ENCODE assay signal across 8 mouse cellular contexts in genomic region chr8:22398142-22398951, GRCm38 (mm10). TPM values are rescaled to one million over a fixed set of nuclear protein-coding genes. Genes with fewer than 3 reads are reported as not detected.
DNase-seq lines count a peak whose midpoint lies in the region; ATAC-seq and TF ChIP-seq lines count a peak whose summit lies in the region.

TSS of gene Slc25a15 (minus strand) at chr8:22398597.

- no peaks in the 10 kb centered on the region for H3K27me3 ChIP-seq in embryonic facial prominence, embryonic 13.5 days
- H3K27me3 ChIP-seq in heart, adult 2 months (ENCODE audit: control insufficient read depth, insufficient read depth, low read length) = no peaks in the 10 kb centered on the region
- no peaks in the 10 kb centered on the region for H3K27me3 ChIP-seq in limb, embryonic 15.5 days

- H3K4me1 ChIP-seq in embryonic facial prominence, embryonic 13.5 days = 0 out of 2 replicates have a peak, but pooled peaks cover 8% of the 10 kb centered on the region
- peaks cover 3% of the 10 kb centered on the region; the same call in 1 of the 2 replicates for H3K4me1 ChIP-seq in heart, adult 2 months (ENCODE audit: control insufficient read depth, insufficient read depth, low read length)
- peaks cover 17% of the 10 kb centered on the region for H3K4me1 ChIP-seq in limb, embryonic 15.5 days

- peak within 1 kb of the TSS; percentile 80 for H3K27ac ChIP-seq in embryonic facial prominence, embryonic 13.5 days
- peak within 1 kb of the TSS; percentile 97 for H3K27ac ChIP-seq in heart, adult 2 months
- H3K27ac ChIP-seq in limb, embryonic 15.5 days = peak within 1 kb of the TSS; percentile 90

- peak; percentile 77 for DNase-seq in 3T3-L1 (ENCODE audit: low read depth, low spot score)
- DNase-seq in adrenal gland, postnatal 36 days = peak; percentile 94 to 96
- peak; percentile 93 to 96 for DNase-seq in heart, adult 2 months
- peak; percentile 85 to 88 for DNase-seq in kidney, adult 8-10 months
- peak; percentile 33 to 64 for DNase-seq in monocyte, adult 2 months (ENCODE audit: low read depth in 1 of 2, low spot score in 2 of 2)
- peak; percentile 83 to 85 for DNase-seq in spleen, postnatal 36 days (ENCODE audit: low spot score in 2 of 2)

- peaks cover 9% of the 10 kb centered on the region; the same call in 1 of the 2 replicates for H3K36me3 ChIP-seq in embryonic facial prominence, embryonic 13.5 days
- H3K36me3 ChIP-seq in heart, adult 2 months (ENCODE audit: control insufficient read depth, insufficient read depth, low read length) = peaks cover 2% of the 10 kb centered on the region; the same call in 1 of the 2 replicates
- H3K36me3 ChIP-seq in limb, embryonic 15.5 days = peaks cover 12% of the 10 kb centered on the region; the same call in 1 of the 2 replicates

- intact Hi-C loops in heart, adult 2 months (cut with DNase I) = loop anchor here (5.0 kb wide), 2 partner anchors 79 to 206 kb away; partner anchors contain the start of gene Vps36

- 0 out of 2 replicates have a peak, but pooled peaks have one; percentile 44 for TF ChIP-seq EP300 in heart, adult 2 months (IDR thresholded peaks at IDR 0.05; ENCODE audit: insufficient read depth, low read depth, low read length)

- peak; percentile 88 for ATAC-seq in embryonic facial prominence, embryonic 13.5 days (ENCODE audit: insufficient number of reproducible peaks, insufficient read depth, low FRiP score, low TSS enrichment, low read depth)
- peak; percentile 91 for ATAC-seq in limb, embryonic 15.5 days (ENCODE audit: insufficient number of reproducible peaks, low FRiP score, low TSS enrichment, low read depth)

- no peaks in the 10 kb centered on the region for H3K9me3 ChIP-seq in embryonic facial prominence, embryonic 13.5 days
- H3K9me3 ChIP-seq in limb, embryonic 15.5 days = no peaks in the 10 kb centered on the region

- WGBS in embryonic facial prominence, embryonic 13.5 days = under 1% methylated on average over 68 of the region's 77 CpGs
- WGBS in heart, adult 2 months = under 1% methylated on average over 60 of the region's 77 CpGs
- 0% methylated on average over 45 of the region's 77 CpGs for WGBS in limb, embryonic 15.5 days

- H3K9ac ChIP-seq in embryonic facial prominence, embryonic 13.5 days = peak within 1 kb of the TSS; percentile 87
- H3K9ac ChIP-seq in heart, adult 2 months (ENCODE audit: low read depth, low read length) = peak within 1 kb of the TSS; percentile 89
- H3K9ac ChIP-seq in limb, embryonic 15.5 days = peak within 1 kb of the TSS; percentile 80

- peak within 1 kb of the TSS; percentile 76 for H3K4me3 ChIP-seq in embryonic facial prominence, embryonic 13.5 days
- H3K4me3 ChIP-seq in heart, adult 2 months = peak within 1 kb of the TSS; percentile 81
- H3K4me3 ChIP-seq in limb, embryonic 15.5 days = peak within 1 kb of the TSS; percentile 85

- H3K79me2 ChIP-seq in heart, adult 2 months (replicated peaks; ENCODE audit: control insufficient read depth, insufficient read depth, low read length) = no peaks in the 10 kb centered on the region

- TF ChIP-seq POLR2A in heart, adult 2 months (IDR thresholded peaks at IDR 0.05; ENCODE audit: insufficient read depth, low read depth, low read length) = peak; percentile 98

- H3K4me2 ChIP-seq in embryonic facial prominence, embryonic 13.5 days = peak within 1 kb of the TSS; percentile 75
- peak within 1 kb of the TSS; percentile 66 for H3K4me2 ChIP-seq in limb, embryonic 15.5 days

- no peak for TF ChIP-seq CTCF in heart, adult 2 months (IDR thresholded peaks at IDR 0.05)

RNA-seq across cellular contexts. Expression of gene Slc25a15, which starts in this region (rescaled TPM):
- 10 to 100 TPM; 13.5 to 16.0 TPM for total RNA-seq in adrenal gland, postnatal 36 days (2021)
- 14.5 and 16.3 TPM in 2 replicates for polyA plus RNA-seq in embryonic facial prominence, embryonic 13.5 days (2015; fragmentation: Nextera tagmentation; extraction: Ambion mirVana)
- total RNA-seq in heart, adult 2 months (2021) = 10 to 100 TPM; 12.7 to 13.4 TPM
- 3.9 and 7.4 TPM in 2 replicates for polyA plus RNA-seq in heart, adult 2 months (2012; rRNA removed)
- 18.3 and 19.4 TPM in 2 replicates for polyA plus RNA-seq in limb, embryonic 15.5 days (2015; fragmentation: Nextera tagmentation; extraction: Ambion mirVana)

Comparison
In these comparisons a context has a peak if more than half of its experiments do, and no peak if none do; other contexts are left out.
1. Peak in every context shown above with its lines: DNase-seq, ATAC-seq, H3K4me3 ChIP-seq and H3K27ac ChIP-seq.